Mouse (Mus musculus): ENCODE data around the gene Ccdc137. TPM values are rescaled to one million over a fixed set of nuclear protein-coding genes. Genes with fewer than 3 reads are reported as not detected.

The Ccdc137 gene
- polyA plus RNA-seq, 1 experiment from 2014 or later, result 15.2 TPM

DNA sequence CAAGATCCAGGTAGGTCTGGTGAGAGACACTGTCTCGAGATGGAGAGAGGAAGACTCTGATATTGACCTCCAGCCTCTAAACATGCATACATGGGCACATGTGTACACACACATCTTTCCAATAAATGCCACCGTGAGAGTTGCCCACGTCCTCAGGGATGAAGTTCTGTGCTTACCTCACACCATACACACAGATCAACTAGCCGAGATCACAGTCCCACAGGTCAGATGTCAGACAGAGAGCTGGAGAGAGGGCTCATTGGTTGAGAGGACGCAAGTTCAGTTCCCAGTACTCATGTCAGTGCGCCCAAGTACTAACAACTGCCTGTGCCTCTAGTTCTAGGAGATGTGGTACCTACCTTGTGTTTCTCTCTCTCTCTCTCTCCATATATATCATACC, 43.1 kb downstream of the Ccdc137 start:
- 46% methylated on average over 6 of the region's 6 CpGs for whole genome bisulfite sequencing (ENCODE audit: insufficient replicate concordance)
- Histone ChIP-seq H3K4me3 (ENCODE audit: low read depth, low read length) (no peak overlapping the region), H3K4me1 (ENCODE audit: control insufficient read depth, low read depth, low read length) (peaks cover 5% of the 10 kb centered on the region), H3K9me3 (replicated peaks; ENCODE audit: control insufficient read depth, low read length) (no peaks in the 10 kb centered on the region), H3K27me3 (ENCODE audit: control insufficient read depth, insufficient read depth, low read depth, low read length) (no peaks in the 10 kb centered on the region), H3K36me3 (ENCODE audit: control insufficient read depth, insufficient read depth) (peaks cover 9% of the 10 kb centered on the region), H3K4me2 (ENCODE audit: low read depth, low read length) (no peak overlapping the region), H3K27ac (ENCODE audit: low read length) (no peak overlapping the region), H3K9ac (ENCODE audit: low read depth, low read length) (no peak overlapping the region)
- no peak for ATAC-seq (ENCODE audit: low read depth)

DNA sequence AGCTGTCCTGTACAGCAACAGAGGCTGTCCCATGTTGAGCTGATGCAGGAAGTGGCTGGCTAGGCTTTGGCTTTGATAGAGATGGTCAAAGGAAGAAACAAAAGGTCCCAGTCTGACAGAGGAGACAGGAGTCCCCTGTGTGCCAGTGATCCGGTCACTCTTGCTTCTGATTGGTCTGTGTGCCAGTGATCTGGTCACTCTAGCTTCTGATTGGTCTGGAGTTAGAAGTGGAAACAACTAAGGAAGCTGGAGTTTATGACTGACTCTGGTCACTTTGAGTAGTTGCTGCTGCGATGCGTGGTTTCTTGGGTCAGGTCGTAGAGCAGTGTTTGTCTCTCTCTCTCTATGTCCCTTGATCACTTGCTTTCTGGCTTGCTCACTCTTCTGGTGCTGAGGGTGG, 43.8 kb downstream of the Ccdc137 start:
- 60% methylated on average over 4 of the region's 4 CpGs for WGBS (ENCODE audit: insufficient replicate concordance)
- Histone ChIP-seq H3K4me3 (ENCODE audit: low read depth, low read length) (no peak overlapping the region), H3K36me3 (ENCODE audit: control insufficient read depth, insufficient read depth) (peaks cover 6% of the 10 kb centered on the region), H3K4me2 (ENCODE audit: low read depth, low read length) (no peak overlapping the region), H3K4me1 (ENCODE audit: control insufficient read depth, low read depth, low read length) (peaks cover 5% of the 10 kb centered on the region), H3K9ac (ENCODE audit: low read depth, low read length) (no peak overlapping the region), H3K9me3 (replicated peaks; ENCODE audit: control insufficient read depth, low read length) (no peaks in the 10 kb centered on the region), H3K27me3 (ENCODE audit: control insufficient read depth, insufficient read depth, low read depth, low read length) (no peaks in the 10 kb centered on the region), H3K27ac (ENCODE audit: low read length) (no peak overlapping the region)
- no peak for ATAC-seq (ENCODE audit: low read depth)

DNA sequence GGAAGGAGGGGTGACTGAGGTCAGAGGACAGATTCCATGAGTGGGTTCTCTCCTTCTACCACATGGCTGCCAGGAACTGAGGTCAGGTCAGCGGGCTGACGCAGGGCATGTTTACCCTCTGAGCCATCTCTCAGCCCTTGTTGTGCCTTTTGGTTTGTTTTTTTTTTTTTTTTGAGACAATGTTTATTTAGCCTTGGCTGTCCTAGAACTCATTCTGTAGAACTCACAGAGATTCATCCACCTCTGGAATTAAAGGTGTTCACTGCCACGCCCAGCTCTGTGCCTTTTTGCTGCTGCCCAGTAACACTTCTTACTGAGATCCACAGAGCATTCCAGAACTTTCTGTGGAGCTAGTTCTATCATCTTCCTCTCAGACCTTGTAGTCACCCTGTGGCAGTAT, 47.7 kb downstream of the Ccdc137 start:
- no peak overlapping the region for H3K27ac ChIP-seq (ENCODE audit: low read length)
- H3K4me2 ChIP-seq (ENCODE audit: low read depth, low read length), result no peak overlapping the region
- peaks cover 12% of the 10 kb centered on the region for H3K4me1 ChIP-seq (ENCODE audit: control insufficient read depth, low read depth, low read length)
- H3K9me3 ChIP-seq (replicated peaks; ENCODE audit: control insufficient read depth, low read length), result no peaks in the 10 kb centered on the region
- H3K4me3 ChIP-seq (ENCODE audit: low read depth, low read length), result no peak overlapping the region
- no peaks in the 10 kb centered on the region for H3K27me3 ChIP-seq (ENCODE audit: control insufficient read depth, insufficient read depth, low read depth, low read length)
- no peaks in the 10 kb centered on the region for H3K36me3 ChIP-seq (ENCODE audit: control insufficient read depth, insufficient read depth)
- no peak overlapping the region for H3K9ac ChIP-seq (ENCODE audit: low read depth, low read length)
- peak; percentile 40; the same call in 1 of the 2 replicates for ATAC-seq (ENCODE audit: low read depth)
- 66% methylated on average over 3 of the region's 3 CpGs for WGBS (ENCODE audit: insufficient replicate concordance)

DNA sequence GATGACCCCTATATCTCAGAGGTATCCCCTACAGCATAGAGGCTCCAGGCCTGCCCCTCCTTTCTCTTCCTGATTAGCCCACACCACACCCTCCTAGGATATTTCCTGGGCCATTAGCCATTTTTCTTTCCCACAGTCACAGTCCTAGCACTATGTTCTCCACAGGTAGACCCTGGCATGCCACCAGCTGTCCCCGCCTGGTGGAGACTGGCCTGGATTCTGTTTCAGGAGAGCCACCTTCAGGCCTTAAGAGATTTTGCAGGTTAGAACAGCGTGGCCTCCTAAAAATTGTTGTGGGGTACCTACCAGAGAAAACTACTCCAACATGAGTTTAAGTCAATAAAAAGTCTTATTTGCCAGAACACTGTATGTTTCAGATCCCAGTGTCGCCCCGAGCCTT, 49.0 kb downstream of the Ccdc137 start:
- WGBS (ENCODE audit: insufficient replicate concordance), result 49% methylated on average over 4 of the region's 4 CpGs
- H3K9ac ChIP-seq (ENCODE audit: low read depth, low read length), result no peak overlapping the region
- H3K4me2 ChIP-seq (ENCODE audit: low read depth, low read length), result no peak overlapping the region
- H3K27ac ChIP-seq (ENCODE audit: low read length), result no peak overlapping the region
- no peak overlapping the region for H3K4me3 ChIP-seq (ENCODE audit: low read depth, low read length)
- H3K36me3 ChIP-seq (ENCODE audit: control insufficient read depth, insufficient read depth), result no peaks in the 10 kb centered on the region
- peaks cover 17% of the 10 kb centered on the region for H3K4me1 ChIP-seq (ENCODE audit: control insufficient read depth, low read depth, low read length)
- no peaks in the 10 kb centered on the region for H3K9me3 ChIP-seq (replicated peaks; ENCODE audit: control insufficient read depth, low read length)
- no peaks in the 10 kb centered on the region for H3K27me3 ChIP-seq (ENCODE audit: control insufficient read depth, insufficient read depth, low read depth, low read length)
- ATAC-seq (ENCODE audit: low read depth), result 0 out of 2 replicates have a peak, but pooled peaks have one; percentile 22

DNA sequence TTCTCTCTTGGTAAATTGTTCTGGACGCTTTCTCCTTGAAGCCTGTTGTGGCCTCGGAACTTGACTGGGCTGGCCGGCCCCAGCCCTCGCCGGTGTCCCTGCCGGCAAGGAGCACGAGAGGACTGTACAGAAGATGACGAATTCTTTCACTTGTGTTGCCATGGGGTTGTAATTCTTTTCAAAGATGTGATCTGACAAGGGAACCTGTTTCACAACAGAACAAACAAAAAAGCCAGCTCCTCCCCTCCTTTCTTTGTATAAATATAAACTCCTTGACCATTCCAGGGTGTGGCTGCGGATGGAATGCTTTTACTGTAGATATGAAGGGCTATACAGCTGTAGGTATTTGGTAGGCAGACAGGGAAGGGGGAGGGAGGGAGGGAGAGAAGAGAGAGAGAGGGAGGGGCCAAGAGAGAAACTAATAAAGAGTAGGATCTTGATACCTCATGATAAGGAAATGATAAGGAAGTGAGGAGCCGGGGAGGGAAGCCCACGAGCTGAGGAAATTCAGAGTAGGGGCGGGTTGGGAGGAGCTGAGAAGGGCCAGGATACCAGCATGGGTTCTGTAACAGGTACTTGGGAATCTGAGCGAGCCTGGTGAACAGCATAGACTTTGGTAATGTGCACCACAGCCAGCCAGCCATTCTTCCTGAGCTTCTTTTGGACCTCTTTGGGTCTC, 49.8 kb downstream of the Ccdc137 start:
- peaks cover 17% of the 10 kb centered on the region for H3K4me1 ChIP-seq (ENCODE audit: control insufficient read depth, low read depth, low read length)
- 64% methylated on average over 13 of the region's 13 CpGs for WGBS (ENCODE audit: insufficient replicate concordance)
- no peak overlapping the region for H3K9ac ChIP-seq (ENCODE audit: low read depth, low read length)
- no peaks in the 10 kb centered on the region for H3K36me3 ChIP-seq (ENCODE audit: control insufficient read depth, insufficient read depth)
- H3K4me2 ChIP-seq (ENCODE audit: low read depth, low read length), result no peak overlapping the region
- no peaks in the 10 kb centered on the region for H3K9me3 ChIP-seq (replicated peaks; ENCODE audit: control insufficient read depth, low read length)
- H3K4me3 ChIP-seq (ENCODE audit: low read depth, low read length), result no peak overlapping the region
- ATAC-seq (ENCODE audit: low read depth), result no peak
- no peaks in the 10 kb centered on the region for H3K27me3 ChIP-seq (ENCODE audit: control insufficient read depth, insufficient read depth, low read depth, low read length)
- no peak overlapping the region for H3K27ac ChIP-seq (ENCODE audit: low read length)

DNA sequence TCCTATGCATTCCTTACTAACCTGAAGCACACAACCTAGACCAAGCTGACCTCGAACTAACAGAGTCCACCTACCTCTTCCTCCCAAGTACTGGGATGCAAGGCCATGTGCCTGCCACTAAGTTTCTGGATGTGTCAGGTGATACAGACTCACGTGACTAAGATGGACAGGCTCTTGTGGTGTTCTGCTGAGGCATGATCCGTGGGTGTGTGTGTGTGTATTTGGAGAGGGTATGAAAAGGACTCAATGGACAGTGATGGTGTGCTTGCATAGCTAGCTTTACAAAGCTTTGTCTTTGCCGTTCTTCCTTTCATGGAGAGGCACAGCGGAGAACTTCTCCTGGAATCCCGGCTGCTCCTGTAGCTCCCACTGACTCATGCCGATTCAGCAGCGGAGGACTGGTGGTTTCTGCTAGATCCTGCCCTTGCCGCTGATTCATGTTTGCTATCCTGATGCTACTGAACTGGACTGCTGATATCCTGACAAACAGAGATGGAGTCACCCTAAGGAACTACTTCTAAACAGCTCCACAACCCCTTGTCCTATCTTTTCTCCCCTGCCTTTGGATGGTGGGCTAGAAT, 50.5 kb downstream of the Ccdc137 start:
- ATAC-seq (ENCODE audit: low read depth), result no peak
- H3K36me3 ChIP-seq (ENCODE audit: control insufficient read depth, insufficient read depth), result no peaks in the 10 kb centered on the region
- peaks cover 17% of the 10 kb centered on the region for H3K4me1 ChIP-seq (ENCODE audit: control insufficient read depth, low read depth, low read length)
- no peaks in the 10 kb centered on the region for H3K27me3 ChIP-seq (ENCODE audit: control insufficient read depth, insufficient read depth, low read depth, low read length)
- H3K27ac ChIP-seq (ENCODE audit: low read length), result no peak overlapping the region
- H3K4me3 ChIP-seq (ENCODE audit: low read depth, low read length), result no peak overlapping the region
- no peak overlapping the region for H3K4me2 ChIP-seq (ENCODE audit: low read depth, low read length)
- H3K9me3 ChIP-seq (replicated peaks; ENCODE audit: control insufficient read depth, low read length), result no peaks in the 10 kb centered on the region
- WGBS (ENCODE audit: insufficient replicate concordance), result 74% methylated on average over 9 of the region's 9 CpGs
- H3K9ac ChIP-seq (ENCODE audit: low read depth, low read length), result no peak overlapping the region

DNA sequence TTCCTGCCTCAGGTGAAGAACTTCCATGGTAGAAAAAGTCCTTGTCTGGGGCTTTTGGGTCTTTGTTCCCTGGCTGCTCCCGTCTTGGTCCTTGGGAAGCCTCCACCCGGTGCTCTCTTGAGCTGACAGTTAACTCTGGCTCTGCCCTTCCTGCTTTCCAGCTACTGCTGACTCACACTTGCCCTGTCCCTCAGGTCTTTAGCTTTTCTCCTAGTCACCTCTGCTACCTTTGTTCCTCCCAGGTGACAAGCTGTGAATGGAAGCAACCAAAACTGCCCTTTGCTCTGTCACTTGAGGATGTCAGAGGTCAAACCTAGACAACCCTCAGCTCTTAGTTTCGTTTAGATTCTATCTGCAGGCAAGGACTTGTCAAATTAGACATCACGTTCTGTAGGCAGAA, 52.0 kb downstream of the Ccdc137 start:
- Histone ChIP-seq H3K4me2 (ENCODE audit: low read depth, low read length) (peak overlapping the region; percentile 65), H3K9me3 (replicated peaks; ENCODE audit: control insufficient read depth, low read length) (no peaks in the 10 kb centered on the region), H3K36me3 (ENCODE audit: control insufficient read depth, insufficient read depth) (no peaks in the 10 kb centered on the region), H3K4me1 (ENCODE audit: control insufficient read depth, low read depth, low read length) (peaks cover 17% of the 10 kb centered on the region), H3K9ac (ENCODE audit: low read depth, low read length) (peak overlapping the region; percentile 60; the same call in 1 of the 2 replicates), H3K4me3 (ENCODE audit: low read depth, low read length) (no peak overlapping the region), H3K27me3 (ENCODE audit: control insufficient read depth, insufficient read depth, low read depth, low read length) (no peaks in the 10 kb centered on the region), H3K27ac (ENCODE audit: low read length) (peak overlapping the region; percentile 69)
- ATAC-seq (ENCODE audit: low read depth), result no peak
- 16% methylated on average over 4 of the region's 4 CpGs for WGBS (ENCODE audit: insufficient replicate concordance)

DNA sequence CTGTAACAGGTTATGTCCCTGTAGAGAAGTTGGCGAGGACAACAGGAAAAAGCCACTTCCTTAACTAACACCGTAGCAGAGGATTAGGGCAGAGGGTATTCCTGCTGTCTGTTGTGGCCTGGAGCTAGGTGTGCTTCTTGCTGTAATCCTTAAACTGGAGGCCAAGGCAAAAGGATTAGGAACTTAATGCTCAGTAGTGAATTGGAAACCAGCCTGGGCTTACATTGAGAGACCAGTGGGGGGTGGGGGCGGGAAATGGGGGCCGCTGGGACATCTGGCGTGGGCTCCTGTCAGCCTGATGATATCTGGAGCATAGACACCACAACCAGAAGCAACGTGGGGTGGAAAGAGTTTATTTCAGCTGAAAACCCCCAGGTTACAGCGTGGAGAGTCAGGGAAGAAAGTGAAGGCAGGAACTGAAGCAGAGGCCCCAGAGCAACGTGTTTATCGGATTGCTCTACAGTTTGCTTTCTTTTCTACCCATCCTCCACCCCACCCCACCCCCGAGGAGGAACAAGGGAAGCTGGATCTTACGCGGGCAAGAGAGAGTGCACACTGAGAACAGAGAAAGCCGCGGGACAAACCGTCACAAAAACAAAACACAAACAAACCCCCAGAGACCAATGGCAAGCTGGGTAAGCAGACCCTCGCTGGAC, 52.6 kb downstream of the Ccdc137 start:
- H3K27me3 ChIP-seq (ENCODE audit: control insufficient read depth, insufficient read depth, low read depth, low read length), result no peaks in the 10 kb centered on the region
- H3K36me3 ChIP-seq (ENCODE audit: control insufficient read depth, insufficient read depth), result no peaks in the 10 kb centered on the region
- peaks cover 19% of the 10 kb centered on the region for H3K4me1 ChIP-seq (ENCODE audit: control insufficient read depth, low read depth, low read length)
- peak; percentile 71 for ATAC-seq (ENCODE audit: low read depth)
- 2% methylated on average over 16 of the region's 16 CpGs for WGBS (ENCODE audit: insufficient replicate concordance)
- H3K9ac ChIP-seq (ENCODE audit: low read depth, low read length), result peak overlapping the region; percentile 60
- no peaks in the 10 kb centered on the region for H3K9me3 ChIP-seq (replicated peaks; ENCODE audit: control insufficient read depth, low read length)
- H3K27ac ChIP-seq (ENCODE audit: low read length), result peak overlapping the region; percentile 69
- peak overlapping the region; percentile 50 for H3K4me3 ChIP-seq (ENCODE audit: low read depth, low read length)
- H3K4me2 ChIP-seq (ENCODE audit: low read depth, low read length), result peak overlapping the region; percentile 65

Data from liver, embryonic 16.5 days (tissue).